Mouse (Mus musculus): ENCODE measurements around the gene Zfp235. TPM values are rescaled to one million over a fixed set of nuclear protein-coding genes. Genes with fewer than 3 reads are reported as not detected.

Gene Zfp235
- polyA plus RNA-seq, 1 experiment = 5.8 TPM

- TF ChIP-seq POLR2A (IDR thresholded peaks at IDR 0.05; ENCODE audit: low read depth, low read length) (no peak), CTCF (IDR thresholded peaks at IDR 0.05; ENCODE audit: borderline replicate concordance, insufficient read depth, low read length) (no peak)
- H3K27ac ChIP-seq (ENCODE audit: insufficient read depth, low read length) = no peak overlapping the region
- H3K4me3 ChIP-seq (ENCODE audit: insufficient read depth, low read length) = no peak overlapping the region
- H3K4me1 ChIP-seq (ENCODE audit: control insufficient read depth, insufficient read depth, low read length) = no peaks in the 10 kb centered on the region
Observed at GRCm38 (mm10) chr7:24116655-24117054, 17.3 kb upstream of the Zfp235 start.

- H3K27ac ChIP-seq (ENCODE audit: insufficient read depth, low read length) = no peak overlapping the region
- peak overlapping the region; percentile 38 for H3K4me3 ChIP-seq (ENCODE audit: insufficient read depth, low read length)
- no peaks in the 10 kb centered on the region for H3K4me1 ChIP-seq (ENCODE audit: control insufficient read depth, insufficient read depth, low read length)
- no peak for TF ChIP-seq POLR2A (IDR thresholded peaks at IDR 0.05; ENCODE audit: low read depth, low read length)
- TF ChIP-seq CTCF (IDR thresholded peaks at IDR 0.05; ENCODE audit: borderline replicate concordance, insufficient read depth, low read length) = no peak
Observed at GRCm38 (mm10) chr7:24133425-24133995, 459 bp upstream of the Zfp235 start.

GRCm38 (mm10) chr7:24142566-24142965 lies 8.6 kb downstream of the Zfp235 start:
- Histone ChIP-seq H3K4me3 (ENCODE audit: insufficient read depth, low read length) (no peak overlapping the region), H3K4me1 (ENCODE audit: control insufficient read depth, insufficient read depth, low read length) (no peaks in the 10 kb centered on the region), H3K27ac (ENCODE audit: insufficient read depth, low read length) (no peak overlapping the region)
- TF ChIP-seq POLR2A (IDR thresholded peaks at IDR 0.05; ENCODE audit: low read depth, low read length) (no peak), CTCF (IDR thresholded peaks at IDR 0.05; ENCODE audit: borderline replicate concordance, insufficient read depth, low read length) (no peak)

GRCm38 (mm10) chr7:24153272-24153671 lies 19.3 kb downstream of the Zfp235 start:
- Histone ChIP-seq H3K4me1 (ENCODE audit: control insufficient read depth, insufficient read depth, low read length) (no peaks in the 10 kb centered on the region), H3K27ac (ENCODE audit: insufficient read depth, low read length) (no peak overlapping the region), H3K4me3 (ENCODE audit: insufficient read depth, low read length) (no peak overlapping the region)
- TF ChIP-seq CTCF (IDR thresholded peaks at IDR 0.05; ENCODE audit: borderline replicate concordance, insufficient read depth, low read length) (no peak), POLR2A (IDR thresholded peaks at IDR 0.05; ENCODE audit: low read depth, low read length) (no peak)

GRCm38 (mm10) chr7:24172191-24172590 lies 38.2 kb downstream of the Zfp235 start:
- TF ChIP-seq CTCF (IDR thresholded peaks at IDR 0.05; ENCODE audit: borderline replicate concordance, insufficient read depth, low read length) (no peak), POLR2A (IDR thresholded peaks at IDR 0.05; ENCODE audit: low read depth, low read length) (no peak)
- Histone ChIP-seq H3K27ac (ENCODE audit: insufficient read depth, low read length) (no peak overlapping the region), H3K4me1 (ENCODE audit: control insufficient read depth, insufficient read depth, low read length) (no peaks in the 10 kb centered on the region), H3K4me3 (ENCODE audit: insufficient read depth, low read length) (no peak overlapping the region)

GRCm38 (mm10) chr7:24174618-24175336 lies 40.8 kb downstream of the Zfp235 start, which contains the start of gene Zfp114:
Gene Zfp114, plus strand, starts transcription at chr7:24175060.
- Histone ChIP-seq H3K4me3 (ENCODE audit: insufficient read depth, low read length) (peak within 1 kb of the TSS; percentile 53), H3K4me1 (ENCODE audit: control insufficient read depth, insufficient read depth, low read length) (no peaks in the 10 kb centered on the region), H3K27ac (ENCODE audit: insufficient read depth, low read length) (no peak within 1 kb of the TSS)
- TF ChIP-seq CTCF (IDR thresholded peaks at IDR 0.05; ENCODE audit: borderline replicate concordance, insufficient read depth, low read length) = no peak
- peak; percentile 46 for TF ChIP-seq POLR2A (IDR thresholded peaks at IDR 0.05; ENCODE audit: low read depth, low read length)

GRCm38 (mm10) chr7:24175337-24175711 lies 41.4 kb downstream of the Zfp235 start:
- Histone ChIP-seq H3K4me1 (ENCODE audit: control insufficient read depth, insufficient read depth, low read length) (no peaks in the 10 kb centered on the region), H3K4me3 (ENCODE audit: insufficient read depth, low read length) (peak overlapping the region; percentile 53), H3K27ac (ENCODE audit: insufficient read depth, low read length) (no peak overlapping the region)
- no peak for TF ChIP-seq CTCF (IDR thresholded peaks at IDR 0.05; ENCODE audit: borderline replicate concordance, insufficient read depth, low read length)
- TF ChIP-seq POLR2A (IDR thresholded peaks at IDR 0.05; ENCODE audit: low read depth, low read length) = no peak

GRCm38 (mm10) chr7:24187611-24188010 lies 53.6 kb downstream of the Zfp235 start:
- TF ChIP-seq CTCF (IDR thresholded peaks at IDR 0.05; ENCODE audit: borderline replicate concordance, insufficient read depth, low read length) (no peak), POLR2A (IDR thresholded peaks at IDR 0.05; ENCODE audit: low read depth, low read length) (no peak)
- no peak overlapping the region for H3K4me3 ChIP-seq (ENCODE audit: insufficient read depth, low read length)

GRCm38 (mm10) chr7:24188901-24189570 lies 55.1 kb downstream of the Zfp235 start:
- Histone ChIP-seq H3K4me3 (ENCODE audit: insufficient read depth, low read length) (no peak overlapping the region), H3K4me1 (ENCODE audit: control insufficient read depth, insufficient read depth, low read length) (no peaks in the 10 kb centered on the region), H3K27ac (ENCODE audit: insufficient read depth, low read length) (no peak overlapping the region)
- no peak for TF ChIP-seq POLR2A (IDR thresholded peaks at IDR 0.05; ENCODE audit: low read depth, low read length)
- no peak for TF ChIP-seq CTCF (IDR thresholded peaks at IDR 0.05; ENCODE audit: borderline replicate concordance, insufficient read depth, low read length)

More at GRCm38 (mm10) chr7:24187611-24188010, 53.6 kb downstream of the Zfp235 start:
- no peaks in the 10 kb centered on the region for H3K4me1 ChIP-seq (ENCODE audit: control insufficient read depth, insufficient read depth, low read length)
- no peak overlapping the region for H3K27ac ChIP-seq (ENCODE audit: insufficient read depth, low read length)

GRCm38 (mm10) chr7:24189571-24189944 lies 55.6 kb downstream of the Zfp235 start:
- H3K4me1 ChIP-seq (ENCODE audit: control insufficient read depth, insufficient read depth, low read length) = no peaks in the 10 kb centered on the region
- H3K27ac ChIP-seq (ENCODE audit: insufficient read depth, low read length) = no peak overlapping the region
- TF ChIP-seq POLR2A (IDR thresholded peaks at IDR 0.05; ENCODE audit: low read depth, low read length) (no peak), CTCF (IDR thresholded peaks at IDR 0.05; ENCODE audit: borderline replicate concordance, insufficient read depth, low read length) (no peak)
- H3K4me3 ChIP-seq (ENCODE audit: insufficient read depth, low read length) = no peak overlapping the region

Measured in embryonic fibroblast, embryonic 13.5 days (primary cell).